Mouse (Mus musculus) intestine, embryonic 14.5 days (tissue): ENCODE results near the gene Alg11. TPM values are rescaled to one million over a fixed set of nuclear protein-coding genes. Genes with fewer than 3 reads are reported as not detected.

Experiments
- ATAC-seq: fragments of 200-750 bp; cut with Nextera tagmentation; replicated peaks from 2 replicates; pipeline ENCODE4 v1.8.0; 2017; ENCODE audit warnings: low read depth, moderate number of reproducible peaks, moderate TSS enrichment, moderate library complexity; ENCODE audit not compliant: low FRiP score, low TSS enrichment
- DNase-seq: peaks from one replicate; pipeline ENCODE4 v3.0.0-alpha.2; 2018; ENCODE audit warnings: low spot score
- H3K27ac ChIP-seq: fragments of 300-500 bp; sonication (generic); 2 replicates; pipeline ENCODE4 v1.5.1; 2014; ENCODE audit warnings: low read depth, mild to moderate bottlenecking, control low read depth
- H3K27me3 ChIP-seq: fragments of 300-500 bp; sonication (generic); replicated peaks from 2 replicates; pipeline ENCODE4 v1.6.1; 2014; ENCODE audit warnings: low read length, control low read depth; ENCODE audit not compliant: control insufficient read depth, insufficient read depth
- H3K36me3 ChIP-seq: fragments of 300-500 bp; sonication (generic); 2 replicates; pipeline ENCODE4 v1.6.1; 2014; ENCODE audit warnings: low read length, control low read depth; ENCODE audit not compliant: control insufficient read depth, insufficient read depth
- H3K4me1 ChIP-seq: fragments of 300-500 bp; sonication (generic); replicated peaks from 2 replicates; pipeline ENCODE4 v1.6.1; 2014; ENCODE audit warnings: low read length, control low read depth, mixed read lengths; ENCODE audit not compliant: control insufficient read depth, insufficient read depth
- H3K4me2 ChIP-seq: fragments of 300-500 bp; sonication (generic); 2 replicates; pipeline ENCODE4 v1.6.1; 2014; ENCODE audit warnings: low read length
- H3K4me3 ChIP-seq: fragments of 300-500 bp; sonication (generic); 2 replicates; pipeline ENCODE4 v1.5.1; 2014; ENCODE audit warnings: low read depth, low read length, control low read depth, mixed read lengths
- H3K9ac ChIP-seq: fragments of 300-500 bp; sonication (generic); 2 replicates; pipeline ENCODE4 v1.6.1; 2014; ENCODE audit warnings: mild to moderate bottlenecking, low read length
- H3K9me3 ChIP-seq: fragments of 300-500 bp; sonication (generic); 2 replicates; pipeline ENCODE4 v1.6.1; 2016; ENCODE audit warnings: low read length, control low read depth; ENCODE audit not compliant: control insufficient read depth
- WGBS: fragments of 180-500 bp; shearing (Covaris S2); extraction: QIAGEN DNeasy Blood & Tissue Kit; methylation state at CpG from one replicate; pipeline ENCODE4 v1.1.7; 2014; 5-methylcytosine and 5-hydroxymethylcytosine counted together
- polyA plus RNA-seq: library from polyadenylated mRNA; unstranded; fragments of >200 nt; fragmentation: Nextera tagmentation; extraction: Ambion mirVana; gene quantifications from 2 replicates; pipeline ENCODE4 v1.2.1, GENCODE M21; 2014

Gene Alg11
- polyA plus RNA-seq, result 30.2 and 30.6 TPM in 2 replicates

DNA sequence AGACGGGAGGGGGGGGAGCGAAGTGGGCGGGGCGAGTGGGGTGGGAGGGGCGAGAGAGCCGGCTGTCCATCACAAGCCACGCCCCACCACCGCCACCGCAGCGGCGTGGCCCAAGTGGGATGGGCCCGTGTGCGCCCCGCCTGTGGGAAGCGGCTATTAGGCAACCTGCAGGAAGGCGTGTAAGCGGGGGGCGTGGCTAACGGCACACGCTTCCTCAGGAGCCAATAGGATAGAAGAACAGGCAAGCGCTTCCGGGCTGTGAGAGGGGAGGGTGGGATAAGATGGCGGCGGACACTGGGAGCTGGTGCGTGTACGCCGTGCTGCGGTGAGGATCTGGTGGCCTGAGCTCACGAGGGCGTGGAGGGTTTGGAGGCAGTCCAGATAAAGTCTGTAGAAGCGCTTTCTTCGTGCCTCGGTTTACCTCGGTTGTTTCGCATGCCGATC lies at the start of gene Alg11:
Gene Alg11, plus strand, starts transcription at position 276 of the 444 bp plus-strand sequence.
- H3K9ac ChIP-seq, result peak within 1 kb of the TSS; percentile 55
- H3K4me2 ChIP-seq, result peak within 1 kb of the TSS; percentile 92
- no peak within 1 kb of the TSS for H3K27ac ChIP-seq
- peak within 1 kb of the TSS; percentile 82 for H3K4me3 ChIP-seq
- peak; percentile 100 for ATAC-seq
- H3K27me3 ChIP-seq, result peaks cover 18% of the 10 kb centered on the region
- H3K36me3 ChIP-seq, result peaks cover 21% of the 10 kb centered on the region
- peak; percentile 92 for DNase-seq
- no peaks in the 10 kb centered on the region for H3K9me3 ChIP-seq
- WGBS, result under 1% methylated on average over 33 of the region's 36 CpGs
- peaks cover 3% of the 10 kb centered on the region; the same call in 1 of the 2 replicates for H3K4me1 ChIP-seq

DNA sequence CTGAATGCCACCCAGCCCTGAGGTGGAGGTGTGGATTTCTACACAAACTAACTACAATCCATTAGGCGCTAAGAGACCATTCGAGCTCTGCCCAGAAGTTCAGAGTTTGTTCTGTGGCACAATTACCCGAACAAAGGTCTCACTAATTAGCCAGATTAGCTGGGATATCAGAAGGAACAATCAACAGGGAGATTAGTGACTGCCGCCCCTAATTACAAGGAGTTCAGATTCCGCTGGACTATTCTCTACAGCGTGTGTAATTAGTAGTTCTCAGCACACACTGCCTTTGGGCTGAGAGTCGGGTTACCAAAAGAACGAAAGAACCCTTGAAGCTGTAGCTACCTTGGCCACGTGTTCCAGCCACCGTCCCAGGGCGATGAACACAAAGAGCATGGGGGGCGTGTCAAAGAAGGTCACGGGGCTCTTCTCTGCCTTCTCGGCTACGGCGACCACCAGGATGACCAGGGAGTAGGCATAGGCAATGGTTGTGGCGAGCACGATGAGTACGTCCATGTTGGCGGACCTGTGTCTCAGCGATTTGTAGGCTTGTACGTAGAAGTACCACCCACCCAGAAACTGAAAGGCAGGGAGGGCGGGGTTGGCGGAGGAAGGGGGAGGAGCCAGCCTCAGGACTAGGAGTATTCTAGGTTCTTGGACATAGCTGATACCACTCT lies 47.4 kb upstream of the Alg11 start:
- WGBS, result 78% methylated on average over 24 of the region's 24 CpGs
- Histone ChIP-seq H3K4me3 (no peak overlapping the region), H3K27me3 (no peaks in the 10 kb centered on the region), H3K9me3 (no peaks in the 10 kb centered on the region), H3K9ac (no peak overlapping the region), H3K4me1 (no peaks in the 10 kb centered on the region), H3K36me3 (no peaks in the 10 kb centered on the region), H3K27ac (no peak overlapping the region), H3K4me2 (no peak overlapping the region)
- ATAC-seq (no peak), DNase-seq (no peak)

GRCm38 (mm10) chr8:22017731-22018130 lies 42.8 kb upstream of the Alg11 start:
- Histone ChIP-seq H3K9ac (no peak overlapping the region), H3K4me2 (no peak overlapping the region), H3K4me1 (no peaks in the 10 kb centered on the region), H3K27ac (no peak overlapping the region), H3K36me3 (no peaks in the 10 kb centered on the region), H3K27me3 (no peaks in the 10 kb centered on the region), H3K4me3 (no peak overlapping the region), H3K9me3 (no peaks in the 10 kb centered on the region)
- DNase-seq (no peak), ATAC-seq (no peak)
- WGBS, result 74% methylated on average over 7 of the region's 7 CpGs

GRCm38 (mm10) chr8:22019498-22019897 lies 41.0 kb upstream of the Alg11 start:
- Histone ChIP-seq H3K9me3 (no peaks in the 10 kb centered on the region), H3K4me1 (no peaks in the 10 kb centered on the region), H3K9ac (no peak overlapping the region), H3K4me3 (no peak overlapping the region), H3K36me3 (no peaks in the 10 kb centered on the region), H3K27ac (no peak overlapping the region), H3K4me2 (no peak overlapping the region), H3K27me3 (no peaks in the 10 kb centered on the region)
- DNase-seq (no peak), ATAC-seq (no peak)
- WGBS, result 74% methylated on average over 5 of the region's 5 CpGs

DNA sequence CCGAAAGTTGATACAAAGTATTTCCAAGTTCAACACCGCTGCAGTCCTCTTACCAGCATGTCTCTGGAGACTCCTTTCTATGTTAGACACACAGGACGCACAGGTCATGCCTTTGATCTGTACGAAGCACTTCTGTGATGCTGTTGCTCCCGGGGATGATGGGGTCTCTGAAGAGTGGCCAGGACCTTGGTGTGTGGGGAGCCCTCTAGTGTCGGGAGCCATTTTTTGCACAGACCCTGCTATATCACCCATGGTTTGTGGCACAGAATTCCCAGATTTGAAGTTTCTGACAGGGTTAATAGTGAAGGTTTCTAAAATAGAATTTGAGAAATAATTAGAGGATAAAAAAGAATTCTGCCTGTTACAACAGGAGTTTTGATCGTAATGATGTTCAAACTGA lies 38.3 kb upstream of the Alg11 start:
- 62% methylated on average over 7 of the region's 7 CpGs for WGBS
- no peak overlapping the region for H3K9ac ChIP-seq
- ATAC-seq, result no peak
- H3K4me2 ChIP-seq, result no peak overlapping the region
- H3K36me3 ChIP-seq, result no peaks in the 10 kb centered on the region
- H3K9me3 ChIP-seq, result no peaks in the 10 kb centered on the region
- H3K27ac ChIP-seq, result no peak overlapping the region
- H3K4me3 ChIP-seq, result no peak overlapping the region
- no peak for DNase-seq
- H3K27me3 ChIP-seq, result no peaks in the 10 kb centered on the region
- no peaks in the 10 kb centered on the region for H3K4me1 ChIP-seq

DNA sequence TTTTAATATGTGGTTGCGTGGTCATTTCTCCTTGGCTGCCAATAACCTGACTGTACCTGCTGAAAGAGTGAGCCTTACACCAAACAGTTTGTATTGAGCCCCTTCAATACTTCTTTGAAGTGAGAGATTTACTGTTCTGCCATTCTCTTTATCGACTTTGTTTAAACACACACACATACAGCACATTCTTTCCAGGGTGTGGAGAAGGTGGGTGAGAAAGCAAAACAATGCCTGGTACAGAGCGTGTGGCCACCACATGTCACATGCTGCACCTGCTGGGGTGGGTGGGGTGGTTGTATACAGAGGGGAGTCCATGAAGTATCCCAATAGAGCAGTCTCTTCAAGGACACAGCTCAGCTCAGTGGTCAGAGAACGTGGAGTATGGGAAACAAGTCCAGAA lies 35.3 kb upstream of the Alg11 start:
- no peaks in the 10 kb centered on the region for H3K36me3 ChIP-seq
- no peak overlapping the region for H3K4me2 ChIP-seq
- 46% methylated on average over 4 of the region's 4 CpGs for WGBS
- H3K27me3 ChIP-seq, result no peaks in the 10 kb centered on the region
- no peak for DNase-seq
- no peaks in the 10 kb centered on the region for H3K4me1 ChIP-seq
- ATAC-seq, result peak; percentile 78
- H3K27ac ChIP-seq, result no peak overlapping the region
- no peak overlapping the region for H3K9ac ChIP-seq
- no peaks in the 10 kb centered on the region for H3K9me3 ChIP-seq
- no peak overlapping the region for H3K4me3 ChIP-seq

- DNase-seq (no peak), ATAC-seq (no peak)
- Histone ChIP-seq H3K36me3 (no peaks in the 10 kb centered on the region), H3K27ac (no peak overlapping the region), H3K4me2 (no peak overlapping the region), H3K9ac (no peak overlapping the region), H3K4me1 (no peaks in the 10 kb centered on the region), H3K27me3 (no peaks in the 10 kb centered on the region), H3K9me3 (no peaks in the 10 kb centered on the region), H3K4me3 (no peak overlapping the region)
- WGBS, result 85% methylated on average over 3 of the region's 3 CpGs
Measured at GRCm38 (mm10) chr8:22028973-22029372, 31.5 kb upstream of the Alg11 start.

- H3K4me1 ChIP-seq, result no peaks in the 10 kb centered on the region
- H3K27ac ChIP-seq, result no peak overlapping the region
- H3K9ac ChIP-seq, result no peak overlapping the region
- no peak overlapping the region for H3K4me3 ChIP-seq
- H3K27me3 ChIP-seq, result no peaks in the 10 kb centered on the region
- H3K4me2 ChIP-seq, result no peak overlapping the region
- 83% methylated on average over 3 of the region's 3 CpGs for WGBS
- H3K36me3 ChIP-seq, result no peaks in the 10 kb centered on the region
- H3K9me3 ChIP-seq, result no peaks in the 10 kb centered on the region
- DNase-seq (no peak), ATAC-seq (no peak)
Measured at GRCm38 (mm10) chr8:22030990-22031389, 29.5 kb upstream of the Alg11 start.

GRCm38 (mm10) chr8:22036137-22036536 lies 24.4 kb upstream of the Alg11 start:
- Histone ChIP-seq H3K9ac (no peak overlapping the region), H3K4me3 (no peak overlapping the region), H3K4me1 (no peaks in the 10 kb centered on the region), H3K27me3 (no peaks in the 10 kb centered on the region), H3K9me3 (no peaks in the 10 kb centered on the region), H3K4me2 (no peak overlapping the region), H3K36me3 (no peaks in the 10 kb centered on the region), H3K27ac (no peak overlapping the region)
- DNase-seq (no peak), ATAC-seq (no peak)
- WGBS, result 92% methylated on average over 9 of the region's 9 CpGs
